Mouse (Mus musculus) kidney, postnatal 10 days (tissue): ENCODE results near the gene Mlf2.

Experiments
- DNase-seq: peaks from one replicate; pipeline ENCODE4 v3.0.0; 2021; ENCODE audit warnings: mixed read lengths

Gene Mlf2

DNA sequence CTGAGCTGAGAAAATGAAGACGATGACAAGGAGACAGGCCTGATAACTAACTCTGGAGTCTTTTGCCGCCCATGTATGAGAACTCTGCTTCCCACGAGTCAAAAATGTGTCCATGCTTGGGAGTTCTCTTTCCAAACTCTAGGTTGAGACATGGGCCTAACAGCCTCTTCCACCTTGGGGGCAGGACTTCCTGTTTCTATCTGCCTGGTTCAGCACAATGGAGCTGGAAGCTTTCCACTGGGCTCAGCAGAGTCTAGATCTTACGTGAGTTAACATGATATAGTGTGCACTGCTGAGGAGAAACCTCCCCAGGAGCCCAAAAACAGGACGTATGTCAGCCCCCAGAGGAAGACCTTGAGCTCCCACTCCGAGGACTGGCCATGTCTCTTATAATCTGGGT, 18.0 kb upstream of the Mlf2 start:
- DNase-seq: no peak

DNA sequence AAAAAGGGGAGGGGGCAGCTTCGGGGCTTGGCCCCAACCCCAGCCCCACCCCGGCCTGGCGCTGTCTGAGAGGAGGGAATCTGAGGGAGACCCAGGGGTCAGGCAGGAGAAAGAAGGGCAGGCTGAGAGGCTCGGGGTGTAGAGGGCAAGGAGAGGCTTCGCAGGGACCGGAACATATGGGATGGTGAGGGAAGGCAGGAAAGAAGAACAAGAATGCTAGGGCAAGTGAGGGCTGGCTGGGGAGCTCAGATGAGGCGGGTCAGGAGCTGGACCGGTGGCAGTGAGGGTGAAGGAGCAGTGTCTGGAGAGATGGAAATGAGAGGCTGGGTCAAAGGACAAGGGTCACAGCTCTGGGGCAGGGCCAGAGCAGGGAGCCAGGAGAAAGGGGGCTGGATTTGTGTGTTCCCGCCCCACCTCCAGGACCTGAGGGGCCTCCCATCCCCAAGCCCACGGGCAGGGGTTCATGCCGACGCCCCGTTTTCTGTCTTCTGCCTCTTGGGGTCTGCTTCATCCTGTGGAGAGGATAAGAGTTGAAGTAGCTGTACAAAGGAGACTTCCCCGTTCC, 17.4 kb upstream of the Mlf2 start:
- DNase-seq: peak; percentile 34

DNA sequence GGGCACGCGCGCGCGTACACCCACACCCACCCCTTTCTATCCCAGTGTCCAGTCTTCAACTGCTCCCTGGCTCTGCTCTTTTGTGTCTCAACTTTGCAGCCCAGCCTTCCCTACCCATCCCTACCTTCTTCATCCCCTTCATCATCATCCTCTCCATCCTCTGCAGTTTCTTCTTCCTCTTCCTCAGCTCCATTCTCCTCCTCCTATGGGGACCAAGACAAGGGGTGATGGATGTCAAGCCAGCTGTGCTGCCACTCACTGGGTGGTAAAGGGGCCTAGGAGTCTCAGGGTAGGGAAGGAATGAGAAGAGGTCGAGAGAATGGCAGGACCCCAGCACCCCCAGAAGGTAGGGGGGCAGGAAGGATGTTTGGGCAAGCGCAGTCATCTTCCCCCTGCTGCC, 16.7 kb upstream of the Mlf2 start:
- DNase-seq: no peak

DNA sequence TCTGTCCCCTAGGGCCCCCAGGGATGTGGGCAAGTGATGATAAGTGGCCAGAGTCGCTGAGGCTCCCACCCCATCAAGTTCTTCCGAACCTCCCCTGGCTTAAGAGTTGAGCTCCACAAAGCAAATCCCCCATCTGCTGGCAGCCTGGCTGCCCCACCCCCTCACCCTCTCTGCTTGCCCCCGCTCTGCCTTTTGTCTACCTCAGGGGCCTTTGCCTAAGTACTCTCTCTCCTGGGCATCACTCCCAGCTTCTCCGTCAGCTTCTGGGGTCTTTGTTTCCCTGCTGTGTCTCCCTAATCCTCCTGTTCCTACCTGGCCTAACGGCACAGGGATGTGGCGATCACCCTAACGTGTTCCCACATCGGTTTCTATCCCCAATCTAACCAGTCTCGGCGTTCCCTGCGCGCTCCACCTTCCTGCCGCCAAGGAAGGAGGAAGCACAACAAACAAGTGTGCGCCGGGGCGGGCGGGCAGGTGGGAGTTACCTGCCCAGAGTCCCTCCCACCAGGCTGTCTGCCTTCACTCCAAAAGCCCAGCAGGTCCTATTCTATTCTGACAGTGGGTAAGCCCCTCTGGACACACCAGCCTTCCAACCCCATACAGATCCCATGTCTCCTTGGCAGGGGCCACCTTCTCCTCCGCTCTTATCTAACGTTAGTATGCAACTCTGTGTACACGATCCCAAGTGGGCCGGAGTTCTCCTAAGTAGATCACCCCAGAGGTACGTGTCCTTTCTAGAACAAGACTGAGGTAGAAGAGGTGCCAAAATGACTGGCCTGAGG, 15.8 kb upstream of the Mlf2 start:
- DNase-seq: peak; percentile 70

DNA sequence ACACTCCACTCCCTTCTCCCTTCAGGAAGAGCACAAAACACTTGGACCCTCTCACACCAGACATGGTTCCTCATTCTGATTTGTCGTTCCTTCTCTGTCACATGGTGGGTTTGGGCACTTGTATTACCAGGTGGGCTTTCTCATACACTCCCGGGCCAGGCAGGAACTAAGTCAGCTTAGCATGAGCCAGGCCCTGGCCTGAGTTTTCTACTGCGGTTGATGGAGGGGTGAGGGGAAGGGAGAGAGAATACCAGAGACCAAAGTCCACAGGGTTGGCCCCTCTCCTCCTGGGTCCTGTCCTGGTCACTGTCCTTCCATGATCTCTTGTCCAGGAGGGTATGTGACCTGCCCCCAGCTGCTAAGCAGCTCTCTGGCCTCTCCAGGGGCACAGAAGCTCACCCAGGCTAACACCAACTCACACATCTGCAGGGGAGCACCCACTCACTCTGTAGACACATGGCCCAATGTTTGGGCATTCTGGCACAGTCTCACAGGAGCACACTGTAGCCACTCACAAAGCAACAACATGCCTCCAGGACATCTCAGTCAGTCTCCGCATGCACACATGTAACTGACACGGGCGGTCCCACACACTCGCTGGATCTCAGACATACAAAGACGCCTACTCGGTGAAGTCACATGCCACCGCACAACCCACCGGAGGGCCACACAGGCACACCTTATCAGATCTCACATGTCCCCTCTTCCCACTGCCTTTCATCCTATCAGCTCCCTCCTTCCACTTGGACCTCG, 15.1 kb upstream of the Mlf2 start:
- DNase-seq: peak; percentile 61

DNA sequence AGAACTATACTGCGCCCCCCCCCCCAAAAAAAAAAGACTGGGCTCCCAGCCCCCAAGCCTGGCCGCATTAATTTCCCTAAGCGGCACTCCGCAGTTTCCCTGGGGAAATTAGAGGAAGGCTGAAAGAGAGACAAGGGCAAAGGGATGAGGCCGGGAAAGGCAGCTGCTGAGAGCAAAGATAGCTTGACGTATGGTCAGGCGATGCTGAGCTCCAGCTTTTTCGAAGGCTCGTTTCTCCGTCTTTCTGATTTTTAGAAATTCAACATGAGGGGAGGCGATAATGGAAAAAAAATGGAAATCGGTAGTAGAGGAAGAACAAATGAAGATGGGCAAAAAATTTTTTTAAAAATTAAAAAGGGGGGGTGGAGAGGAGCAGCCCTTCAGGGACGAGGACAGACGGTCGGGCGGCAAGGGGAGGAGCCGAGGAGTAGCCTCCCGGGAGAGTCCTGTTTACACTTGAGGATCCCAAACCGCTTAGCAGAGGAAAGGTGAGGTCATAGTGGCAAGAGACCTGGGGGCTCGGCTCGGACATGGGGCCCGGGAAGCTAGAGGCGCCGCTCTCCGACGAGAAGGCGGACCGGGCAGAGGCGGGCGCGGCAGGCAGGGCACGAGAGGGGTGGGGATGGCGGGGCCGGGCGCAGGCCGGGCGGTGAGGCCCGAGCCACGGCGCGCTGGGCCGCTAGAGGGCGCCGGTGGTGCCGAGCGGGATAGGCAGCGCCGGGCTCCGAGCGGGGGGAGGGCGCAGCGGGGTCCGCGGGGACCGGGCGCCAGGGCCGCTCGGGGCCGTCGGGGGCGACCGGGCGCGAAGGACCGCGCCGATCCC, 14.3 kb upstream of the Mlf2 start:
- peak; percentile 97 for DNase-seq

DNA sequence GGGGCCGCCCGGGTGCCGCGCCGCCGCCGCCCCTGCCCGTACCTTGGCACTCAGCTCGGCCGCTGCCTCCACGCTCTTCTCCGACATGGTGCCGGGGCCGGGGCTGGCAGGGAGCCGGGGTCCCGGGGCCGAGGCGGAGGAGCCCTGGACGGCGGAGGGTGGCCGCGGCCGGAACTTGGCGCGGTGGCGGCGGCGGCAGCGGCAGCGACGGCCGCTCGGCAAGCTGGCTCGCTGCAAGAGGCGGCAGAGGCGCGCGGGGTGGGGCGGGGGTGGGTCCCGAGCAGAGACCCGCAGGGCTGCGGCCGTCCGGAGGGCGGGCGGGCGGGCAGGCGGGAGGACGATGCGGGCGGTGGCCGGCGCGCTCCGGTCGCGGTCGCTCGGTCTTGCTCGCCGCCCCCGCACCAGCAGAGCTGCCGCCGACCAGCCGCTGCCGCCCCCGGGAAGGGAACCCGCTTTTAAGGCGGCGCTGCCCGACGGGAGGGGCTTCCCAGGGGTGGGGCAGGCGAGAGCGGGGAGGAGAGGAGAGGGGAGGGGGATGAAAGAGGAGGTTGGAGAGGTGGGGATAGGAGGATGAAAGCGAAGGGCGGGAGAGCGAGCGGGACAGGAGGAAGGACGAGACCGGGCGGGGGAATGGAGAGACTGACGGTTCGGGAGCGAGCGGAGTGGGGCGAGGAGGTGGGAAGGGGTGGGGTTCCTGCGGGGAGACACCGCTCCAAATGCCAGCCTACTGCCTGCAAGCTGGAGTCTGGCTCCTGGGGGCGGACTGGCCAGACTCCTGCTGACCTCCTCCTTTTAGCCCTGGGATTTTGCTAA, 13.5 kb upstream of the Mlf2 start:
- peak; percentile 95 for DNase-seq

DNA sequence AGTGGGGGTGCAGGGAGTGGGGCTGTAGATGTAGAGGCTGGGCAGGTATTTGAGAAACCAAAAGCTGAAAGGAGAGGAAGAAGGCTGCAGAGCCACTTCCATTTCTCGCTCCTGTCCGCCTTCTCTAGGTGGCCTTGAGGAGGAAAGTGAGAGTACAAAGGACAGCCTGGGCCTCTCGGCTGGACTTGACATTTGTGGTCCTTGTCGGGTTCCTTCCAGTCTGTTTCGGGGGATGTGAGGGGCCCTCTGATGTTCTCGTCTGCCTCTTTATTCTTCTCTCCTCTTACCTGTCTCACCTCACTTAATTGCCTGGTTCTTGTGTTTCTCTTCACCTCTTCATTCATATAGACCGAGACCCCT, 12.9 kb upstream of the Mlf2 start:
- DNase-seq: no peak

DNA sequence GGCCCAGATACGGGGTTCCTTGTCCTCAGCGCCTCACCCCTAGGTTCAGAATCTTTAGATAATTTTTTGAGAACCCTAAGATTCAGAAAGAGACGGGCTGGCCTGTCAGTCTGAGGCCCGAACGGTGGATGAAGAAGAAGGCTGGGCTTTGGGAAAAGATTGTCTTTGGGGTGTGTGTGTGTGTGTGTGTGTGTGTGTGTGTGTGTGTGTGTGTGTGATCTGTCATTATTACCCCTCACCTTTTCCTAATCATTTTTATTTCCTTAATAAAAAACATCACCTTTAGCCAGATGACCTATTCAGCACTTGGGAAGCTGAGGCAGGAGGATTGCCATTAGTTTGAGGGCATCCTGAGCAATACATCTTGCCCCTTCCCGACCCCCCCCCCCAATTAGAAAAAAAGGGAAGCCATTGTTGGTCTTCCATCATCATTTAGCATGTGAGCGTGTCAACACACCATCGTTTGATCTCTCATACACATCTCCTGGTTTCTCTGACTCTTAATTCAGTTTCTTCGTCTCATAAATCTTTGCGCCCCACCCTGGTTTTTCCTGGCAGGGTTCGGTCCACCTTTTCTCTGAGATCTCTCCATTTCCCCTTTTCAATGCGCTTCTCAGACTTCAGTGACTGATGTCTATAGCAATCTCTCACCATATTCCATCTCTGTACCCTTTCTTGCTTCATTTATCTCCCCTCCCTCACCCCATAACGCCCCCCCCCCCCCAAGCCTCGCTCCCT, 12.1 kb upstream of the Mlf2 start:
- peak; percentile 28 for DNase-seq

DNA sequence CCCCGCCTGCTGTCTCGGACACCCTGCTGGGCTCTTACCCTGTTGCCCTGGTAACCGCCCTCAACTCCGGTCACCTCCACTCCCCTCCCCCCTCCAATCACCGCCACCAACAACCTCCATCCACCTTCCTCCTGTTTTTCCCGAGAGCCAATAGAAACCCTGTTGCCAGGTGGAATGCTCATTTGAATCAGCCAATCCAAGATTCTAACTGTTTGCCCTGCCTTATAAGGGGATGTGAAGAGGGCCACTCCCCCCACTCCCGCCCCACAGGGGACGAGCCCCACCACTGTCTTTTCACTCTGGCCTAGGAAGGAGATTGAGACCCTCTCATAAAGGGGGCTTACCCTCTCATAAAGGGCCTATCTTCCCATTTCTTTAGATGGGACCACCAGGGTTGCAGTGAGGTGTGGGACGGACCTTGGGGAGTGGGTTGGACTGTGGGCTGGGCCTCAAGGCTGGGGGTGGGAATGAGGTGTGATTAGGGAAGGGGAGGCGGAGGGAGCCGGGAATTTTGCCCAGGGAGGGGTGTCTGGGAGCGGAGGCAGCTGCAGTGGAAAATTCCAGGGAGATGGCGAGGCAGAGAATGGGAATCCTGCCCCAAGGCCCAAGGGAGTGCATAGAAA, 11.4 kb upstream of the Mlf2 start, which contains the start of gene Ptms:
Gene Ptms (minus strand): TSS at position 409 of the 623 bp plus-strand sequence.
- peak; percentile 96 for DNase-seq

DNA sequence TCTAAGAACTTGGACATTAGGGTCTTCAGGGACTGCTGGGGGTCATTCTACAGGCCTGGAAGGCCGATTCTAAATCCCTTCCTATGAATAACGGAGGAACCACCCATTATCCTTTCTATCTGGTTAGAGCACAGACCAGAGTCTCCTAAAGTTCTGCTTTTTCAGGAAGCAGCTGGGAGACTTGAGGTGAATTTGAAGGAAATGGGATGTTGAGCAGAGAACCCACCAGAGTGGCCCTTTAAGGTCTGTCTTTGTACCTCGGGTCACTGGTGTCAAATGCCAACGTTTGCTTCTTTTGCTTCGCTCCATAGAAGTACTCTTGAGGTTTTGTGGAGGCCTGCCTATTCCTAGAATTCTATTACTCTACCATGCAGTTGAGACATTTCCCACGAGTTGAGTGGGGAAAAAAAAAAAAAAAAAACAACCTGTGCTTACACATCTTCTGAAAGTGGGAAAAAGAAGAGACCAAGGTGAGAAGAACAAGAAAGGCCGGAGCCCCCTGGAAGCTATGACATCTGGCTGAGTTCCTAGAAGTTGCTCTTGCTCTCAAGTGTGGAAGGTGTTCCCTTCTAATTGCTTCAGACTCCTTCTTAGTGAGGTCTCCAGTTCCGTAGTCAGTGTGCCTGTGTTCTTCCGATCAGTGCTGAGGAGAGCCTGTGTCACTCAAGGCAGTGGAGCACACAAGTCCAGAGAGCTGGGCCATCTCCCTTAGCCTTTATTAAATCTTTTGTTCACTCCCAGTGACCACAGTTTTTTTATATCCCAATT, 10.7 kb upstream of the Mlf2 start:
- DNase-seq: peak; percentile 14

DNA sequence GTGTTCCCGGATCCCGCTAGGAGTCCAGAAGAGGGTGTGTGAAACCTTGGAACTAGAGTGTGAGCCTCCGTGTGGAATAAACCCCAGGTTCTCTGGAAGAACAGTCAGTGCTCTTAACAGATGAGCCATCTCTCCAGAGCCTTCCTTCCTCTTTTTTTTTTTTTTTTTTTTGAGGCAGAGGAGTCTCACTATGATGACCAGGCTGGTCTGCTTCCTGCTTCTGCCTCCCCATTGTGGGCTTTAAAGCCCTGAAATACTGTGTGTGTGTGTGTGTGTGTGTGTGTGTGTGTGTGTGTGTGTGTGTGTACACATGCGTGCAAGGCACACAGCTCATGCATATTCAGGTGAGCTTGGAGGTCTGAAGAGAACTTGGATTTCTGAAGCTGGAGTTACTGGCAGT, 9.6 kb upstream of the Mlf2 start:
- peak; percentile 34 for DNase-seq

DNA sequence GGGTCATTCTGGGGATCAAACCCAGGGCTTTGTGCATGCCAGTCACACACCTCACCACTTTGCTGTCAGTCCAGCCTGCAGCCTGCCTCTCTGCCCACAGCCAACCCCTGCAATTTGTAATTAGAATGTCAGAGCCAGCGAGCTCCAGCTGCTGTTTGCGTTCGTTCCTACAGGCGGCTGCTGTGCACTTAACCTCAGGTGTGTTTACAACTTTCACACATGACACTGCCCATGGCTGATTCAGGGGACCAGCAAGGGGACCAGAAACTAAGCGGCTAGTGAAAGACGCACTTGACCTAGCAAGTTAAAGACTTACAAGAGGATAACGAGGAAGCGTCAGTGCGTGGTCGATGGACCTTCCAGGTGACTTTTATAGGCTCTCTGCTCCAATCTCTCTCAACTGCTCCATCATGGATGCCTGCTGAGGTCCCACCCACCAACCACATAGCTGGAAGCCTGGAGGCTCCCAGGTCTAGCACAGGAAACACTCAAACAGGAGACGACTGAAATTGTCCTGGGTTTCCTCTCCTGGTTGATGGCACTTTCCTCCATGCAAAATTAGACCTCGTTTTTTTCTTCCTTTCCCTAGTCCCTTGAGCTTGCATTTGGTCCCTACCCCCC, 5.9 kb upstream of the Mlf2 start:
- peak; percentile 52 for DNase-seq

DNA sequence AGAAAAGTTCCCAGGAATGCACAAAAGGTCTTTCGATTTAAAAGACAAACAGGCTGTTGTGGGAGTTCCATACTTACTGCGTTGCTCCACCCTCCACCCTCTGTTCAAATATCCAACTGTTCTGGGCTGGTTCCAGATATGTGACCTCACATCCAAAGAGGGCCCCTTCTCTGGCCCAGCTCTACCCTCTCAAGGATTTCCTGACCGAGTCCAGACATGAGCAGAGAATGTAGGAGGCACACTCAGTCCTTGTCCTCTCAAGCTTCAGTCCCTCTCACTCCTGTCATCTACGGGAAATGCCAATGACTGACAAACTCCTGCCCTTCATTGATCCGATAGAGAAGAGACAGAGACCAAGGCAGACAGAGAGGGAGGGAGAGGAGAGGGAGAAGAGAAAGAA, 5.2 kb upstream of the Mlf2 start:
- peak; percentile 67 for DNase-seq

DNA sequence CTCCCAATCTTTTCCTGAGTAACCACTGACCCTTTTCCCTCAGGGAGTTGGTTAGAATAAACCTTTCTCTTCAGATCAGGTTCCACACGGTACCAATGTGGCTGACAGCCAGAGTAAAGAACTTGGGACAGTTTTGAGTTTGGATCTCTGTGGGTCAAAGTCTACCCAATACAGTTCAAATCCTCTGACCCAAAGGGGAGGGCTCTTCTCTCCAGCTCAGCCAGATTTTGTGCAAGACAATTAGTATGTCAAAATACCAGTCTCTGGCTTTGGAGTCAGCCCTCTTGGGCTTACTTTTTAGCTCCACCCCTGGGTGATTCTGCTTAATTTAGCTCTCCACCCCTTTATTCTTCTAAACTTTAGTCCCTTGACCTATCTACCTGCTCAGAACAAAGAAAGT, 955 bp upstream of the Mlf2 start:
- no peak for DNase-seq

DNA sequence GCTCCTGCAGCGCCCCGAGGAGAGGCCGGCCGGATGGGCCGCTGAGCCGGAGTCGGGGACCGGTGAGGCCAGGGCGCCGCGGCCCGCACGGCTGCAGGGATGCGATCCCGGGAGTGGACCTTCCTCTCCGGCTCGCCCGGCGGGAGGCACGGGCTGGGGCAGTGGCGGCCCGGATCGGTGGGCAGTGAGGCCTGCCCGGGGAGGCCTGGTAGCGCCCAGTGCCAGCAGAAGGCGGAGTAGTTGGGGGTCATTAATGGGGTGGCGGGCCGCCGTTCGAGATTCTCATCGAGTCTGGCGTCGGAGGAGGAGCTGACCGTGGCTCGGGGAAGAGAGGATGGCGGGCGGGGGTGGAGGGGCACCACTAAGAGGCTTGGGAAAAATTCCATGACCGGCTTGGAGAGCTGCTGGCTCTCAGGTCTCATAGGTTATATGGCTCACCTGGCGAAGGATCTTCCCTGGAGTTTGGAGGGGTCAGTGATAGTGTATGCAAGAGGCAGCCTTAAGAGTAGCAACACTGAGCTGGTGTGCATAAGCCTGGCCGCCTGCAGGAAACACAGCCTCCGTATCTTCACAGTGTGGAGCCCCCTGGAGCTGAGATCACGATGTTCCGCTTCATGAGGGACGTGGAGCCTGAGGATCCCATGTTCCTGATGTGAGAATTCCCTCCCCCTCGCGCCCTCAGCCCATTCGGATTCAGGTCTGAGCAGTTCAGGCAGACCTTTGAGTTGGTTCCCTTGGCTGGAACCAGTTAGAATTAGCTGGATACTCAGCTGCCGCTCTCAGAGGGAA, 533 bp downstream of the Mlf2 start:
- peak; percentile 76 for DNase-seq

DNA sequence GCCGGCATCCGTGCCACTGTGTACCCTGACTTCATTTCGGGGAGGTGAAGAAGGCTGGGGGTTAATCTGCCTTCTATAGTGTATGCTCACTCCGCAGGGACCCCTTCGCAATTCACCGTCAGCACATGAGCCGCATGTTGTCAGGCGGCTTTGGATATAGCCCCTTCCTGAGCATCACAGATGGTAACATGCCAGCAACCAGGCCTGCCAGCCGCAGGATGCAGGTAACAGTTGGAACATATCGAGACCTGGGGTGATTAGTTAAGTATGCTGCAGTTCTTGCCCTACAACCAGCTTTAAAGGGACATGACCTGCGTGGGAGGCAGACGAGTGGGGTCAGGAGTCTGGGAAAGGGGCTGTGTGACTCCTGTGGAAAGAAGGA, 1.1 kb downstream of the Mlf2 start:
- DNase-seq: no peak

DNA sequence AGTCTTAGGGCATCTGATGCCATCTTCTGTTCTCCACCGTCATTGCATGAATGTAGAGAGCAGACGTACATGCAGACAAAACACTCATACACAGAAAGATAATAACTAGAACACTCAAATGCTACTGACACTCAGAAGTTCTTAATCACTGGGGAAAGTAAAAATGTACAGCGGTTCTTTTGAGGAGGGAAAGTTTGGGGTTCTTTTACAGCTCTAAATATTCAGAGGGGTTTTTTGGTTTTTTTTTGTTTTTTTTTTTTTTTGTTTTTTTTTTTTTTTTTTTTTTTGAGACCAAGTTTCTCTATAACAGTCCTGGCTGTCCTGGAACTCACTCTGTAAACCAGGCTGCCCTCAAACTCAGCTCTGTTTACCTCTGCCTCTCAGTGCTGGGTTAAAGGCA, 1.9 kb downstream of the Mlf2 start:
- DNase-seq: no peak

DNA sequence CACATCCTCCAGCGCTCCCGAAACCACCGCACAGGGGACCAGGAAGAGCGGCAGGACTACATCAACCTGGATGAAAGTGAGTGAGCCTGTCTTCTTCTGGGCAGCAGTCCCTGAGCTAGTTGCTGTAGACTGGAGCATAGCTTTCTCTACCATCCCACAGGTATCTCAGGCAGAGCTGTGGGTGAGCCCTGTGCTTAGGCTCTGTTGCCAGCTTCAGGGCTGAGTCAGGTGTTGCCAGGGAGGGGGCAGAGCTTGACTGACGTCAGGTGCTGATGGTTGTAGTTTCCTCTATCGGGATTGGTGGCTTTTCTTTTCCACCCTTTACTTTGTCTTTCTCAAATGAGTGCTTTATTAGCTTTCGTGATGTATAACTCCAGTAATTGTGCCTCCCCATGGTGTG, 3.5 kb downstream of the Mlf2 start:
- no peak for DNase-seq
